Mouse (Mus musculus) hindbrain, postnatal 0 days (tissue): ENCODE measurements around the gene Ltbp2. TPM values are rescaled to one million over a fixed set of nuclear protein-coding genes. Genes with fewer than 3 reads are reported as not detected.

Source experiments
- ATAC-seq: fragments of 200-750 bp; cut with Nextera tagmentation; 2 replicates; pipeline ENCODE4 v1.8.0; 2017; ENCODE audit warnings: mild to moderate bottlenecking, moderate TSS enrichment, moderate library complexity
- DNase-seq: peaks from one replicate; pipeline ENCODE4 v3.0.0-alpha.2; 2015; ENCODE audit warnings: low spot score
- H3K27ac ChIP-seq: fragments of 300-500 bp; sonication (generic); 2 replicates; pipeline ENCODE4 v1.5.1; 2014; ENCODE audit warnings: mild to moderate bottlenecking
- H3K27me3 ChIP-seq: fragments of 300-500 bp; sonication (generic); 2 replicates; pipeline ENCODE4 v1.6.1; 2014; ENCODE audit warnings: low read length, mixed read lengths; ENCODE audit not compliant: insufficient read depth
- H3K36me3 ChIP-seq: fragments of 300-500 bp; sonication (generic); 2 replicates; pipeline ENCODE4 v1.6.1; 2014; ENCODE audit warnings: low read length, mixed read lengths; ENCODE audit not compliant: insufficient read depth
- H3K4me1 ChIP-seq: fragments of 300-500 bp; sonication (generic); 2 replicates; pipeline ENCODE4 v1.6.1; 2014; ENCODE audit warnings: antibody characterized with exemption, low read length, mixed read lengths; ENCODE audit not compliant: insufficient read depth
- H3K4me2 ChIP-seq: fragments of 300-500 bp; sonication (generic); 2 replicates; pipeline ENCODE4 v1.6.1; 2014; ENCODE audit warnings: low read depth, mild to moderate bottlenecking, low read length, moderate library complexity, mixed read lengths
- H3K4me3 ChIP-seq: fragments of 300-500 bp; sonication (generic); 2 replicates; pipeline ENCODE4 v1.5.1; 2014; ENCODE audit warnings: low read length
- H3K9ac ChIP-seq: fragments of 300-500 bp; sonication (generic); replicated peaks from 2 replicates; pipeline ENCODE4 v1.6.1; 2014; ENCODE audit warnings: mild to moderate bottlenecking, low read length, moderate library complexity, mixed read lengths
- H3K9me3 ChIP-seq: fragments of 300-500 bp; sonication (generic); 2 replicates; pipeline ENCODE4 v1.6.1; 2016; ENCODE audit warnings: low read length, mixed read lengths
- CTCF ChIP-seq: IDR thresholded peaks from 2 replicates; pipeline ENCODE4 v1.5.1; 2016; ENCODE audit warnings: antibody characterized with exemption, control low read depth, low read depth
- WGBS: fragments of 180-500 bp; shearing (Covaris S2); extraction: QIAGEN DNeasy Blood & Tissue Kit; methylation state at CpG from one replicate; pipeline ENCODE4 v1.1.7; 2014; 5-methylcytosine and 5-hydroxymethylcytosine counted together
- polyA plus RNA-seq: library from polyadenylated mRNA; unstranded; fragments of >200 nt; fragmentation: Nextera tagmentation; extraction: Ambion mirVana; gene quantifications from 2 replicates; pipeline ENCODE4 v1.2.1, GENCODE M21; 2015
- total RNA-seq: library from RNA; depleted of rRNA; stranded (reverse); fragments of >200 nt; gene quantifications from 2 replicates; pipeline ENCODE4 v1.2.3, GENCODE M21; 2014

Gene Ltbp2
- total and polyA plus RNA-seq, 2 experiments from 2014 or later = 0.21 to 2.9 TPM

DNA sequence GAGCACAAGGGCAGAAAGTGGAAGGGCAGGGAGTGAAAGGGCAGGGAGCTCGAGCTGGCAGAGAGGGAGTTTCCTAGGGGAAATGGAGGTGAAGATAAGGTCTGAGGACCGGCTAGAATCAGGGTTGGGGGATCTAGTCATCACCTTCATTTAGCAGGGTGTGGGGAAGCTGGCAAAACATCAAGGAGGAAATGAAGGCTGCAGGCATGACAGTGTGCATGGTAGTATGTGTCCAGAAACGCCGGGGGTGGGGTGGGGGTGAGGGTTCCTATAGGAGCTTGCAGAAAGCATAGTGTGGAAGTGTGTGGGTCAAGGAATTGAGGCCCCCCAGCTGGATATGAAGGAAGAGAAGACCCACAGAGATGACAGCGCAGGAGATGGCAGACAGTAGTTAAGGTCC, 45.2 kb downstream of the Ltbp2 start:
- H3K27ac ChIP-seq = no peak overlapping the region
- WGBS = 73% methylated on average over 5 of the region's 5 CpGs
- H3K9ac ChIP-seq = no peak overlapping the region
- no peak for TF ChIP-seq CTCF
- H3K9me3 ChIP-seq = no peaks in the 10 kb centered on the region
- H3K4me3 ChIP-seq = no peak overlapping the region
- DNase-seq (no peak), ATAC-seq (no peak)
- no peak overlapping the region for H3K4me2 ChIP-seq
- H3K4me1 ChIP-seq = no peaks in the 10 kb centered on the region
- no peaks in the 10 kb centered on the region for H3K36me3 ChIP-seq
- no peaks in the 10 kb centered on the region for H3K27me3 ChIP-seq

DNA sequence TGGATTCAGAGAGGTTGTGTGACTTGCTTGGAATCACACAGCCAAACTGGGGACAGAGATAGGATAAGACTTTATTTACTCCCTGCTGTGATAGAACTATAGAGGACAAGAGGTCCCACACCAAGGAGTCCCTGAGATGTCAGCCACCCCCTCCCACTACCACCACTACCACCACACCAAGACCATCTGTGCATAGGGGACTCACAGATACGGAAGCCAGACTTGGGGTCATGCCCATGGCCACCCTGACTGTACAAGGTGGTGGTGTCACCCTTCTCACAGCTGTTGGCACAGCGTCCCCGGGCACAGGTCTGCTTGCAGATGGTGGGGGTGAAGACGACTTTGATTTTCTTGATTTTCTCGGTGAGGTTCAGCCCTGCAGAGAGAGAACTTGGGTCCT, 45.9 kb downstream of the Ltbp2 start:
- H3K4me2 ChIP-seq = no peak overlapping the region

DNA sequence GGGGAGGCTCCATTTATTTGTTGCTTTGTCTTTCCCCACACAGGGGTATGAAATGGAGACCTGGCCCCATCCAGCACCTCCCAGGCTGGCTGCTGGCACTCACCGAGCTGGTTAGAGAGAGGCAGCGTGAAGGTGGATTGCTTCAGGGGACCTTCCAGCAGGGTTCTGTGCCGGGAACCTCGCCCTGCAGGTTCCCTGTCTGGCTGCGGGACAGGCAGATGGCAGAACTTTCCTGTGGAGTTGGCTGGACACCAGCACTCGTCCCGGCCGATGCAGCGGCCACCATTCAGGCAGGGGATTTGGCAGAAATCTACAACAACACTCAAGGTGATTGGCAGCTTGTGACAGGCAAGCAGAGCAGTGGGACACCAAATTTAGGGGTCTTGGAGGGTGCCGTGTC, 46.4 kb downstream of the Ltbp2 start:
- DNase-seq = no peak
- no peaks in the 10 kb centered on the region for H3K36me3 ChIP-seq
- H3K4me2 ChIP-seq = no peak overlapping the region

More for the DNA sequence above, 45.9 kb downstream of the Ltbp2 start:
- DNase-seq = no peak
- Histone ChIP-seq H3K36me3 (no peaks in the 10 kb centered on the region), H3K27me3 (no peaks in the 10 kb centered on the region), H3K4me3 (no peak overlapping the region), H3K9me3 (no peaks in the 10 kb centered on the region), H3K27ac (no peak overlapping the region), H3K4me1 (no peaks in the 10 kb centered on the region), H3K9ac (no peak overlapping the region)
- no peak for ATAC-seq
- no peak for TF ChIP-seq CTCF
- 88% methylated on average over 5 of the region's 5 CpGs for WGBS

DNA sequence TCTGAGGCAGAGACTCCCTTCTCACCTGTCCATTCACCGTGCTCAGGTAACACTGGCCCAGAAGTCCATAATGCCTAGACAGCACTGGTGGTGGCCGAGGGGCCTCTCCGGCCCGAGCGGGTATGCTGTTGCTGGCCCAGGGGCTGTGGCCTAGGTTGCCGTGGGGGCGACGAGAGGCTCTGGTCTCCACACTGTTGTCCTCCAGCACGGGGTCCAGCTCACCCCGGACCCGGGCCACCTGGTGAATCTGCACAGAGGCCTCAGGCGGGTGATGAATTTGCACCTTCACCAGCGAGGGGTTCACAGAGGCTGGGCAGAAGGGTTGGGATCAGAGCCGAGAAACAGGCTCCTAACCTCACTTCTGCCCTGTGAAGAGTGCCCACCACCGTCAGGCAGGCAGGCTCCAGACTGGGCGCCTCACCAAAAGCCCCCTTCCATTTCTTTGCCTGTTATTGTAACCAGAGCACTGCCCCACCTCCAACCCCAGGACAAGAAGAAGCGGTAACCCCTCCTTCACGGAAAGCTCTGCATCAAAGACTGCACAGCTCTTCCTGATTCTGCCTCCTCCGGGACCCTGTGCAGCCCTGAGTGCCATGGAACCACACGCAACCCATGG, 47.1 kb downstream of the Ltbp2 start:
- Histone ChIP-seq H3K4me2 (no peak overlapping the region), H3K4me3 (no peak overlapping the region), H3K27ac (no peak overlapping the region), H3K36me3 (no peaks in the 10 kb centered on the region), H3K27me3 (no peaks in the 10 kb centered on the region), H3K9me3 (no peaks in the 10 kb centered on the region), H3K4me1 (0 out of 2 replicates have a peak, but pooled peaks cover under 1% of the 10 kb centered on the region), H3K9ac (no peak overlapping the region)
- ATAC-seq (no peak), DNase-seq (no peak)
- no peak for TF ChIP-seq CTCF
- 85% methylated on average over 20 of the region's 20 CpGs for WGBS

More for the DNA sequence above, 46.4 kb downstream of the Ltbp2 start:
- TF ChIP-seq CTCF = no peak
- Histone ChIP-seq H3K4me1 (no peaks in the 10 kb centered on the region), H3K27me3 (no peaks in the 10 kb centered on the region), H3K9ac (no peak overlapping the region), H3K4me3 (no peak overlapping the region), H3K27ac (no peak overlapping the region), H3K9me3 (no peaks in the 10 kb centered on the region)
- no peak for ATAC-seq
- 42% methylated on average over 10 of the region's 10 CpGs for WGBS

DNA sequence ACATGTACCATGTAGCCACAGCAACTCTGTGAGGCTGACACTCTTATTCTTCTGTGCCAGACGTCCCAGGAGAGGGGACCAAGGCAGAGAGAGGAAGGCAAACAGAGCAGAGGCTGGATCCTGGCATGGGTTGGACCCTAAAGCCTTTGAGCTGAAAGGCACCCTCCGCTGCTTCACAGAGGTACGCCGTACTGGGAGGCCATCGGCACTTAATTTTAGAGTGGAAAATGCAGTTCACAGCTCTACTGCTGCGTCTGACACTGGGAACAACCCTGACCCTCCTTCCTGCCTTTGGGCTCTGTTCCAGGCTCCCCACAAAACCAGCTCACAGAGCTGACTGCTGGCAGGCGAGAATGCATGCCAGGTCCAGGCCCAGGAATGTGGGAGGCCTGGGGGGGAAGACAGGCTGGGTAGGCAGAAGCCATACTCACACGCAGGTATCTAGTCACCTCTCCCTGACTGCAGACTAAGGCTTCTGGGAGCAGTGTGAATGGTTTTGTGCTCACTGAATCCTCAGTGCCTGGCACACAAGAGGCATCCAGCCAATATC, 48.9 kb downstream of the Ltbp2 start:
- H3K4me1 ChIP-seq = 0 out of 2 replicates have a peak, but pooled peaks cover 7% of the 10 kb centered on the region
- no peak for ATAC-seq

DNA sequence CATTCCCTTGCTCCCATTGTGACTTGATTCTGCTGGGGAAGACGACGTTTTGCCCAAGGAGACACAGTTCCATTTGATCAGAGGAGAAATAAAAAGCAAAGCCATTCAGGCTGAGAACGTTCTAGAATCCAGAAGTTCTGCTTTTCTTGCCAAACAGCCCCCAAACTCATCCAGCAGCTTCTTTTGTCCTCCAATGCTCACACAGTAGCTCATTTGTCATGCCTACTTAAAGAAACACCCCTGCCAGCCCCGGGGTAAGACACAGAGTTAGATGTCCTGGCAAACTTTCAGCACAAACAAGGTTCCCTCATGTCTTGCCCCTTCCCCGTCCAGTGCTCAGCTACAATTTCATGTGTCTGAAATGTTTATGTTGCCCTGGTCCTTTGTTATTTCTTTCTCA, 52.1 kb downstream of the Ltbp2 start:
- DNase-seq (no peak), ATAC-seq (no peak)
- H3K36me3 ChIP-seq = no peaks in the 10 kb centered on the region
- no peak overlapping the region for H3K4me3 ChIP-seq
- H3K9ac ChIP-seq = no peak overlapping the region
- no peak overlapping the region for H3K27ac ChIP-seq
- no peaks in the 10 kb centered on the region for H3K9me3 ChIP-seq
- 0 out of 2 replicates have a peak, but pooled peaks cover 7% of the 10 kb centered on the region for H3K4me1 ChIP-seq
- H3K4me2 ChIP-seq = no peak overlapping the region
- no peak for TF ChIP-seq CTCF
- no peaks in the 10 kb centered on the region for H3K27me3 ChIP-seq
- 38% methylated on average over 5 of the region's 5 CpGs for WGBS

More for the DNA sequence above, 48.9 kb downstream of the Ltbp2 start:
- Histone ChIP-seq H3K27me3 (no peaks in the 10 kb centered on the region), H3K4me3 (no peak overlapping the region), H3K27ac (no peak overlapping the region), H3K36me3 (no peaks in the 10 kb centered on the region), H3K4me2 (no peak overlapping the region), H3K9me3 (no peaks in the 10 kb centered on the region), H3K9ac (no peak overlapping the region)
- no peak for TF ChIP-seq CTCF
- no peak for DNase-seq
- 42% methylated on average over 8 of the region's 8 CpGs for WGBS

DNA sequence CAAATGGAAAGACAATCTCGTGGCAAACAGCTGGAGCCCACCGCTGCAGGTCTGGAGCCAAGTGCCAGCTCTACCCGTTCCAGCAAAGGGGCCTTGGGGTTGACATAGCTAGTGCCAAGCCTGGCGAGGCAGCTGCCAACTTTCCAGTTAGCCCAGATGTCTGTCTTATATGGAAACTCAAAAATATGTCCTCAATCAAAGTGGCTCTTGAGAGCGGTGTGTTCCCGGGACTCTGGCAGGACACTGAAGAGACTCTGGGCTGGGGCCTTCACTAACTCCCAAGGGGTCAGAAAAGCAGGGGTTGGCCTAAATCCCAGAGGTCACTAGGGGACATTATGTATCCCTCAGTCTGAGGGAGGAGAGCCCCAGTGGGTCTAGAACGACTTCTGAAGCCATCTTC, 52.7 kb downstream of the Ltbp2 start:
- Histone ChIP-seq H3K9ac (no peak overlapping the region), H3K4me1 (0 out of 2 replicates have a peak, but pooled peaks cover 7% of the 10 kb centered on the region), H3K9me3 (no peaks in the 10 kb centered on the region), H3K4me2 (no peak overlapping the region), H3K36me3 (no peaks in the 10 kb centered on the region), H3K27me3 (no peaks in the 10 kb centered on the region), H3K27ac (no peak overlapping the region), H3K4me3 (no peak overlapping the region)
- no peak for DNase-seq
- no peak for ATAC-seq
- 51% methylated on average over 7 of the region's 7 CpGs for WGBS
- TF ChIP-seq CTCF = no peak
